Mouse (Mus musculus) cerebellum, postnatal 10 days (tissue): Measurements from ENCODE around the gene Tns4.

Source experiments
- DNase-seq, 2 experiments: peaks; one replicate each; pipeline ENCODE4 v3.0.0; 2021; ENCODE audit warnings: mixed read lengths in 2 of 2

Gene Tns4

GRCm38 (mm10) chr11:99044306-99044705 lies 44.8 kb downstream of the Tns4 start:
- no peak for DNase-seq

- no peak for DNase-seq
Measured at GRCm38 (mm10) chr11:99043632-99044031, 45.5 kb downstream of the Tns4 start.

GRCm38 (mm10) chr11:99042834-99043431 lies 46.2 kb downstream of the Tns4 start:
- peak in 1 of 2 experiments; percentile 35 for DNase-seq

GRCm38 (mm10) chr11:99041841-99042780 lies 47.0 kb downstream of the Tns4 start:
- DNase-seq = no peak

GRCm38 (mm10) chr11:99041051-99041729 lies 47.9 kb downstream of the Tns4 start, which contains the start of gene Igfbp4:
TSS of gene Igfbp4 (plus strand) at chr11:99041244.
- peak; percentile 87 to 89 for DNase-seq

- DNase-seq = peak; percentile 66 to 73
Measured at GRCm38 (mm10) chr11:99040346-99040974, 48.6 kb downstream of the Tns4 start.

- peak; percentile 91 to 92 for DNase-seq
Measured at GRCm38 (mm10) chr11:99039782-99040181, 49.3 kb downstream of the Tns4 start.

- no peak for DNase-seq
Measured at GRCm38 (mm10) chr11:99036254-99036653, 52.9 kb downstream of the Tns4 start.

- DNase-seq = no peak
Measured at GRCm38 (mm10) chr11:99035350-99035749, 53.8 kb downstream of the Tns4 start.

- DNase-seq = no peak
Measured at GRCm38 (mm10) chr11:99026899-99027440, 62.1 kb downstream of the Tns4 start.

GRCm38 (mm10) chr11:99025878-99026277 lies 63.2 kb downstream of the Tns4 start:
- no peak for DNase-seq

GRCm38 (mm10) chr11:99024468-99025134 lies 64.5 kb downstream of the Tns4 start:
- DNase-seq = no peak

- DNase-seq = peak; percentile 90 to 94
Measured at GRCm38 (mm10) chr11:99023500-99024467, 65.3 kb downstream of the Tns4 start, which contains the start of gene Top2a. TSS of gene Top2a (minus strand) at chr11:99024189.

- DNase-seq = no peak
Measured at GRCm38 (mm10) chr11:99023094-99023493, 66.0 kb downstream of the Tns4 start.

GRCm38 (mm10) chr11:99022384-99022933 lies 66.6 kb downstream of the Tns4 start:
- no peak for DNase-seq

- no peak for DNase-seq
Measured at GRCm38 (mm10) chr11:99019844-99020243, 69.3 kb downstream of the Tns4 start.
